Mouse (Mus musculus) heart, postnatal 0 days (tissue): ENCODE measurements at regions not wholly inside any gene's neighbourhood (a gene's known extent, or its start where the extent isn't known, plus 50 kb on each side); places are given as distances from the start of the nearest gene placed in this dataset.

Experiments
- CTCF ChIP-seq: IDR thresholded peaks from 2 replicates; pipeline ENCODE4 v1.5.1; 2016; ENCODE audit warnings: antibody characterized with exemption, control low read depth, low read depth
- EP300 ChIP-seq: IDR thresholded peaks from 2 replicates; pipeline ENCODE4 v1.6.1; 2016; ENCODE audit warnings: antibody characterized with exemption, low read depth

DNA sequence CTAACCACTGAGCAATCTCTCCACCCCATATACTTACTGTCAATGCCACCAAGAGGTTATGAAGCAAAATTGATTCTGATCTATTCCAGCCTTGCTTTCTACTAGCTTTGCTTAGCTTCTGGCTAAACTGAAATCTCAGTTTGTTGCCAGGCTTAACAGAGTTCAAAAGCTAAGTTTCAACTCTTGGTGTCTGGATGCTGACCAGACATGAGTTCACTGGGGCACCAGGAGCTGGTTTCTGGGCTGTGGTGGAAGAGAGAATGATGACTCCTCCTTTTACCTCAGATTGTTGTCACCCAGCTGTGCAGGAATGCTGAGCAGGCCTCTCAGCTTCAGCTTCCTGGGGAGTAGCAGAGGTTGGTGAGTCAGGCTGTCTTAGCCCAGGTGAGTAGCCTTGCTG, 464.1 kb upstream of the Nrp1 start:
- no peak for TF ChIP-seq CTCF
- TF ChIP-seq EP300, result no peak
